Mouse (Mus musculus): ENCODE data around the gene S100b. TPM values are rescaled to one million over a fixed set of nuclear protein-coding genes. Genes with fewer than 3 reads are reported as not detected.

The S100b gene
- total and polyA plus RNA-seq, 3 experiments: not detected

DNA sequence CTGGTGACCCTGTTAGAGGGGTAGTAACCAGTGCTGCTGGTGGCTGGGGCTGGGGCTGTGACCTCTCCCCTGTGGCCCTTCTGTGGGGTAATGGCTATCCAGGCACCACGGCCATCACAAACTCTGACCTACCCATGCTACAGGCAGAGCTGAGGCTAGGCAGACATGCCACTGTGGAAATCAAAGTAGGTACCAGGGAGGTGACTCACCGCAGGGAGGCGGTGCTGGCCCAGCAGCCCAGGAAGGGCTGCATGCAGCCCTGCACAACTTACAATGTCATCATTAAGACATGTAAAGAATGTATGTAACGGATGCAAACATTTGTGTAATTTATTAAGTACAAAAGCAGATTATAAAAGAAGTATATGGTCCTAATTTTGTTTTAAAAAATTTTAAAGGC is 8.8 kb downstream of the S100b start:
- H3K27me3 ChIP-seq (ENCODE audit: insufficient read depth, low read length): peaks cover 10% of the 10 kb centered on the region; the same call in 1 of the 2 replicates
- TF ChIP-seq POLR2AphosphoS5 (IDR thresholded peaks at IDR 0.05; ENCODE audit: insufficient replicate concordance, low read depth, low read length): no peak
- no peak for TF ChIP-seq GATA2 (IDR thresholded peaks at IDR 0.05; ENCODE audit: borderline replicate concordance, low read depth, low read length)
- TF ChIP-seq TAL1 (conservative IDR thresholded peaks at IDR 0.05; ENCODE audit: low read depth, low read length): no peak
- TF ChIP-seq GATA1 (IDR thresholded peaks at IDR 0.05; ENCODE audit: borderline replicate concordance, low read length): no peak
- no peak for TF ChIP-seq CTCF (IDR thresholded peaks at IDR 0.05; ENCODE audit: low read depth, low read length)
- no peaks in the 10 kb centered on the region for H3K36me3 ChIP-seq (replicated peaks)
- H3K4me1 ChIP-seq (ENCODE audit: insufficient read depth, low read depth, low read length): no peaks in the 10 kb centered on the region
- DNase-seq (ENCODE audit: low spot score) (no peak), ATAC-seq (ENCODE audit: extremely low read depth, insufficient number of reproducible peaks, low FRiP score, poor library complexity, severe bottlenecking) (no peak)
- H3K9me3 ChIP-seq (replicated peaks): no peaks in the 10 kb centered on the region
- H3K4me3 ChIP-seq (ENCODE audit: low read depth, low read length): no peak overlapping the region

DNA sequence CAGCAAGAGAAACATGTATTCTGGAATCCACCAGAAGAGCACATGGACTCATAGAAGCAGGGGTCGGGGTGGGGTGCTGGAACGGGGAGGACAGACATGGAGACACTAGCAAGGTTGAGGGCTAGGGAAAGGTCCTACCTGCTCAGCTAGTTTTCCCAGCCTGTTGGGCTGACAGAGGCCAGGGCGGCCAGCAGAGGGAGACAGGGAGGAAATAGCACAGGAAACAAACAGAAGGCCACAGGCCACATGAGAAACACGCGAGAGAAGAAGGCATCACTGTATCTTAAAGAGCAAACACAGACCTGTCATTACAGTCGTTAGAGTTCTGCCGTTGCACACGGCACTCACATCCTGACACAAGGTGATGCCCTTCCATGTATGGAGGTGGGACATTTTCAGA is 17.6 kb downstream of the S100b start:
- no peak overlapping the region for H3K4me3 ChIP-seq (ENCODE audit: low read depth, low read length)
- no peak for ATAC-seq (ENCODE audit: extremely low read depth, insufficient number of reproducible peaks, low FRiP score, poor library complexity, severe bottlenecking)
- peaks cover 5% of the 10 kb centered on the region; the same call in 1 of the 2 replicates for H3K27me3 ChIP-seq (ENCODE audit: insufficient read depth, low read length)
- TF ChIP-seq CTCF (IDR thresholded peaks at IDR 0.05; ENCODE audit: low read depth, low read length) (0 out of 2 replicates have a peak, but pooled peaks have one; percentile 17), GATA2 (IDR thresholded peaks at IDR 0.05; ENCODE audit: borderline replicate concordance, low read depth, low read length) (no peak)
- H3K36me3 ChIP-seq (replicated peaks): no peaks in the 10 kb centered on the region
- H3K9me3 ChIP-seq (replicated peaks): no peaks in the 10 kb centered on the region
- no peak for DNase-seq (ENCODE audit: low spot score)
- H3K4me1 ChIP-seq (ENCODE audit: insufficient read depth, low read depth, low read length): no peaks in the 10 kb centered on the region

GRCm38 (mm10) chr10:76275256-76275655 is 21.6 kb downstream of the S100b start:
- ATAC-seq (ENCODE audit: extremely low read depth, insufficient number of reproducible peaks, low FRiP score, poor library complexity, severe bottlenecking) (no peak), DNase-seq (ENCODE audit: low spot score) (no peak)
- TF ChIP-seq POLR2AphosphoS5 (IDR thresholded peaks at IDR 0.05; ENCODE audit: insufficient replicate concordance, low read depth, low read length) (no peak), TAL1 (conservative IDR thresholded peaks at IDR 0.05; ENCODE audit: low read depth, low read length) (no peak), GATA1 (IDR thresholded peaks at IDR 0.05; ENCODE audit: borderline replicate concordance, low read length) (no peak), GATA2 (IDR thresholded peaks at IDR 0.05; ENCODE audit: borderline replicate concordance, low read depth, low read length) (no peak), CTCF (IDR thresholded peaks at IDR 0.05; ENCODE audit: low read depth, low read length) (no peak)
- no peaks in the 10 kb centered on the region for H3K36me3 ChIP-seq (replicated peaks)
- H3K27me3 ChIP-seq (ENCODE audit: insufficient read depth, low read length): peaks cover 7% of the 10 kb centered on the region; the same call in 1 of the 2 replicates
- no peaks in the 10 kb centered on the region for H3K9me3 ChIP-seq (replicated peaks)
- no peaks in the 10 kb centered on the region for H3K4me1 ChIP-seq (ENCODE audit: insufficient read depth, low read depth, low read length)
- H3K4me3 ChIP-seq (ENCODE audit: low read depth, low read length): no peak overlapping the region

GRCm38 (mm10) chr10:76278541-76279097 is 25.0 kb downstream of the S100b start:
- Histone ChIP-seq H3K36me3 (replicated peaks) (no peaks in the 10 kb centered on the region), H3K4me1 (ENCODE audit: insufficient read depth, low read depth, low read length) (no peaks in the 10 kb centered on the region), H3K27me3 (ENCODE audit: insufficient read depth, low read length) (peaks cover 7% of the 10 kb centered on the region; the same call in 1 of the 2 replicates), H3K4me3 (ENCODE audit: low read depth, low read length) (no peak overlapping the region), H3K9me3 (replicated peaks) (no peaks in the 10 kb centered on the region)
- TF ChIP-seq POLR2AphosphoS5 (IDR thresholded peaks at IDR 0.05; ENCODE audit: insufficient replicate concordance, low read depth, low read length): no peak
- no peak for TF ChIP-seq TAL1 (conservative IDR thresholded peaks at IDR 0.05; ENCODE audit: low read depth, low read length)
- TF ChIP-seq GATA2 (IDR thresholded peaks at IDR 0.05; ENCODE audit: borderline replicate concordance, low read depth, low read length): no peak
- TF ChIP-seq GATA1 (IDR thresholded peaks at IDR 0.05; ENCODE audit: borderline replicate concordance, low read length): no peak
- ATAC-seq (ENCODE audit: extremely low read depth, insufficient number of reproducible peaks, low FRiP score, poor library complexity, severe bottlenecking) (no peak), DNase-seq (ENCODE audit: low spot score) (no peak)

DNA sequence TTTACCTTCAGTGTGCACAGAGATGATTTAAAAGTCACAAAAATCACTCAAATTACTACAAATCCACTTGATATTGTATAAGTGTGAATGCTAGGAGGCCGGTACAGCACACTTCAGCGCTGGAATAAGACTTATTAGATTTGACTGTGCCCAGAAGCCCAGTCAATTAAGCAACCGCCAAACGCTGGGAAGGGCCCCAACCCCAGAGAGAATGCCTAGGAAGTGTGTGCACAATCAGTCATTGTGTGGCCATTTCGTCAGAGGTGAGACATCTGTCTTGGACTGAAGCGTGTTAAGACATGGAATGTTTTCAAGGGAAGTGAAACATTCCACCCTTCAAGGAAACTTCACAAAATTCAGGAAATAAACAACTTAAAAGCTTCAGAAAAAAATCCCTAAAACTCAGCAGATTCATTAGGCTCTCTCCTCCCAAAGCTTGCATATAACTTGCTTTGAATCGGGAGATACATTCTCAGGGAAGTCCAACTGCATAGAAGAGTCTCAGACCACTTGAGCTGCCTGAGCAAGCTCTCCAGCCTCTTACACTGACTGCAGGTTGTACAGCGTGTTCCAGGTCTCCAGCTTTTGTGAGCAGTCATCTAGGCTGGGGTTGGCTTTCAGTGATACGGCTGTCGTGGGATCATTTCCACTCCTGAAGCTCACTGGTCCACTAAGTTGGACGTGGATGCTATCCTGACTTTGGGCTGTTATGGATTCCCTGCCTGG is 34.8 kb downstream of the S100b start:
- Histone ChIP-seq H3K4me1 (ENCODE audit: insufficient read depth, low read depth, low read length) (no peaks in the 10 kb centered on the region), H3K27me3 (ENCODE audit: insufficient read depth, low read length) (peaks cover 4% of the 10 kb centered on the region), H3K4me3 (ENCODE audit: low read depth, low read length) (no peak overlapping the region), H3K36me3 (replicated peaks) (no peaks in the 10 kb centered on the region), H3K9me3 (replicated peaks) (no peaks in the 10 kb centered on the region)
- no peak for DNase-seq (ENCODE audit: low spot score)
- no peak for ATAC-seq (ENCODE audit: extremely low read depth, insufficient number of reproducible peaks, low FRiP score, poor library complexity, severe bottlenecking)
- TF ChIP-seq CTCF (IDR thresholded peaks at IDR 0.05; ENCODE audit: low read depth, low read length) (no peak), GATA2 (IDR thresholded peaks at IDR 0.05; ENCODE audit: borderline replicate concordance, low read depth, low read length) (no peak), TAL1 (conservative IDR thresholded peaks at IDR 0.05; ENCODE audit: low read depth, low read length) (no peak), POLR2AphosphoS5 (IDR thresholded peaks at IDR 0.05; ENCODE audit: insufficient replicate concordance, low read depth, low read length) (no peak)

DNA sequence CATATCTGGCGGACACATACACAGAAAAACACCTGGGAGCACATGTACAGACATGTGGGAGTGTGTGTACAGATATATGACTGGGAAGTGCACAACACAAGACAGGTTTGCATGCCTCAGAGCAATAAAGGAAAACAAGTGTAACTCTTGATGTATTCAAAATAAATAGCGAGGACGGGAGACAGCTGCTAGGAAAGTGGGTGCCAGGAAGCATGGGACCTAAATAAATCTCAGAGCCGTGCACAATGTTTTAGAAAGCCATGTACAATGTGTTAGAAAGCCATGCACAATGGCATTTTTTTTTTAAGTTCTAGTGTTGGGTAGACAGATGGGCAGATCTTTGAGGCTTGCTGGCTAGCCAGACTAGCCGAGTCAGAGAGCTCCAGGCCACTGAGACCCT is 35.4 kb downstream of the S100b start:
- no peak for ATAC-seq (ENCODE audit: extremely low read depth, insufficient number of reproducible peaks, low FRiP score, poor library complexity, severe bottlenecking)
- Histone ChIP-seq H3K27me3 (ENCODE audit: insufficient read depth, low read length) (peaks cover 4% of the 10 kb centered on the region), H3K4me1 (ENCODE audit: insufficient read depth, low read depth, low read length) (no peaks in the 10 kb centered on the region), H3K9me3 (replicated peaks) (no peaks in the 10 kb centered on the region), H3K36me3 (replicated peaks) (no peaks in the 10 kb centered on the region), H3K4me3 (ENCODE audit: low read depth, low read length) (no peak overlapping the region)
- TF ChIP-seq POLR2AphosphoS5 (IDR thresholded peaks at IDR 0.05; ENCODE audit: insufficient replicate concordance, low read depth, low read length): no peak
- TF ChIP-seq GATA1 (IDR thresholded peaks at IDR 0.05; ENCODE audit: borderline replicate concordance, low read length): no peak
- no peak for TF ChIP-seq GATA2 (IDR thresholded peaks at IDR 0.05; ENCODE audit: borderline replicate concordance, low read depth, low read length)
- no peak for TF ChIP-seq CTCF (IDR thresholded peaks at IDR 0.05; ENCODE audit: low read depth, low read length)
- no peak for TF ChIP-seq TAL1 (conservative IDR thresholded peaks at IDR 0.05; ENCODE audit: low read depth, low read length)
- no peak for DNase-seq (ENCODE audit: low spot score)
